Mouse (Mus musculus): ENCODE results near the gene Tanc1. TPM values are rescaled to one million over a fixed set of nuclear protein-coding genes. Genes with fewer than 3 reads are reported as not detected.
A peak's percentile ranks its signal among the peaks of the same experiment; 100 is the strongest.

The Tanc1 gene
- total RNA-seq, 2 experiments from 2014 or later, result 9.4 to 10.8 TPM

DNA sequence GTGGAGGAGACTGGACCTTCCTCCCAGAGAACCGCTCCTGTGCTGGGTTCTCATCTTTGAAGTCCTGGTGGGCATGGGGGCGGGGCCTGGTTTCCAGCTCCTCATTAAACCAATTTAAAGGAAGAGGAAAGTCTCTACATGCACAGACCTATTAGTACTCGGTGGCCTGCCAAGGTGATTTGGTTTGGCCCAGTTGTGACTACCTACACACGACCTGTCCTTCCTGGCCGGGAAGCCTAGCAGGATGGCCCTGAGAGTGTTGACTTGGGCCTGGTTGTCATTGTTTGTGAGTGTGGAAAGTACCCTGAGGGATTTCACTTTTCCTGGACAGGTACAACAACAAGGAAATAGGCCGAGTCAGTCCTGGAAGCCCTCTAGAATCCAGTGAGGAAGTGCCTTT lies 64.2 kb downstream of the Tanc1 start:
- intact Hi-C loops (cut with DNase I), result no loop called here

DNA sequence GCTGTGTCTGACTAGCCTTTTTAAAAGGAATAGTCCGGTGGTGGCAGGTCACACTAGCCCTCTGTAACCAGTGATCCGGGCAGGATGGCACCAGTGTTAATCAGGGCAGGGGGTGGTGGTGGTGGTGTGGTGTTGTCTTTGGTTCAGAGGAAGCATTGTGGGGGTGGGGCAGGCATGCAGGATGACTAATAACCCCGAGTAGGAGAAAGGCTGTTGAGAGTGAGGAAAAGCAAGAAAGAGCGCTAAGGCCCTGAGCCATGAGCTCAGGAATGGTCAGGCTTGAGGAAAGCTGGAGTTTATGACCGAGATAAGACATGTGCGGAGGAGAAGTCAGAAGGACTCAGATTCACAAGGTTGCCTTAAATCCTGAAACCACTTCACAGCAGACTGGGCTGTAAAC lies 64.6 kb downstream of the Tanc1 start:
- intact Hi-C loops (cut with DNase I), result no loop called here
- no peak for DNase-seq

More for the DNA sequence above, 64.2 kb downstream of the Tanc1 start:
- DNase-seq, result no peak

DNA sequence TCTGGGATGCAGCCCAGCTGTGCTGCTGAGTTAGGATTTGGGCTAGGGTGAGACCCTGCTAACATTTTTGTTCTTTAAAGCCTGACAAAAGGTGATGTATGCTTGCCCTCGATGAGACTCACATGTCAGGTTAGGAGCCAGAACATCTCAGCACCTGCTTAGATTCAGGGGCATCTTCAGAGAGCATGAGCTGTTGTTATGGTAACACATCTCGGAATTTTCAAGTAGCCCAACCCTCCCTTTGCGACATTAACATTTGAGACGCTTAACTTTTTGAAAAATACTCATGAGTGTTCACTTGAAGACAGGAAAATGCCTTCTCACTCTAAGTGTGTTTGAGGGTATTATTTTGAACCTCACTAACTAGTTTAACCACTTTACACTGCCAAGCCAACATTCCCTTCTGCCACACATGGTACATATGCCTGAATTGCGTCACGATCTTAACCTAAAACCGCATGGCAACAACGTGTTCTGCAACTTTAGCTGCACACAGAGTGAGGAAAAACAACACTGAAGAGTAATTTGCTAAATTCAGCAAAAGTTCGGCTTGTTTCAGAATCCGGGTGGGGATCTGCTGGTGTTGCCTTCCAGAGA lies 67.7 kb downstream of the Tanc1 start:
- intact Hi-C loops (cut with DNase I), result no loop called here

DNA sequence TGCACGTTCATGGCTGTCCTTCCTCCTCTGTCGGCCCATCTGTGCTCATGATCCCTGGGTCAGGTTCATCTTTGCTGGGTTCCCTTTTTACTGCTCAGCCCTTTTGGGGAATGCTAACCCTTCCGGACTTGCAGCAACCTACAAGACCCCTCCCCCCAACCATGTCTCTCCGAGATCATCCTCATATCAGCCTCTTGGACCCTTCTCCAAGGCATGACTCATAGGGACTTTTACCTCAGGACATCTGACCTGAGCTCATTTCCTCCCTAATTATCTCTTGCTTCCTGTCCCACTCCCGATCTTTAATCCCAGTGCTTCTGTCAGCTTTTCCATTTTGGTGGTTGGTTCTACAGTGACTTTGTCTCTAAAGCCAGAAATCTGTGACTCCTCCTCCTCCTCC lies 68.9 kb downstream of the Tanc1 start:
- intact Hi-C loops (cut with DNase I), result no loop called here

More for the DNA sequence above, 67.7 kb downstream of the Tanc1 start:
- no peak for DNase-seq

DNA sequence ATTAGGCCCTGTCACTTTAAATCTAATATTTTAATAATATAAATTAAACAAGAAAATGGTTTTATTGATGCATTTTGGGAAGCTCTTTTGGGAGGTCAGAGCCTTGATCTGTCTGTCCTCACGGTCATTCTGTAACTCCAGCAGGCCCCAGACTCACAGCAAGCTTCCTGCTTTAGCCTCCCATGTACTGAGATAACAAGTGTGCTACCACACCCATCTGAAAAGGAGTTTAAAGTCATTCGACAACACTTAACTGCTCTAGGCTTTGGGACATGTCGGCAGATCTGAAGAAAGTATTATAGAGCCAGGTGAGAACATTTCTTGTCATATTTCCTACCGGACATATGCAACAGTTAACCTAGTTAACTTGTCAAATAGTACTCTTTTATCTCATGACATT lies 69.3 kb downstream of the Tanc1 start:
- intact Hi-C loops (cut with DNase I), result no loop called here
- no peak for DNase-seq

More for the DNA sequence above, 68.9 kb downstream of the Tanc1 start:
- no peak for DNase-seq

DNA sequence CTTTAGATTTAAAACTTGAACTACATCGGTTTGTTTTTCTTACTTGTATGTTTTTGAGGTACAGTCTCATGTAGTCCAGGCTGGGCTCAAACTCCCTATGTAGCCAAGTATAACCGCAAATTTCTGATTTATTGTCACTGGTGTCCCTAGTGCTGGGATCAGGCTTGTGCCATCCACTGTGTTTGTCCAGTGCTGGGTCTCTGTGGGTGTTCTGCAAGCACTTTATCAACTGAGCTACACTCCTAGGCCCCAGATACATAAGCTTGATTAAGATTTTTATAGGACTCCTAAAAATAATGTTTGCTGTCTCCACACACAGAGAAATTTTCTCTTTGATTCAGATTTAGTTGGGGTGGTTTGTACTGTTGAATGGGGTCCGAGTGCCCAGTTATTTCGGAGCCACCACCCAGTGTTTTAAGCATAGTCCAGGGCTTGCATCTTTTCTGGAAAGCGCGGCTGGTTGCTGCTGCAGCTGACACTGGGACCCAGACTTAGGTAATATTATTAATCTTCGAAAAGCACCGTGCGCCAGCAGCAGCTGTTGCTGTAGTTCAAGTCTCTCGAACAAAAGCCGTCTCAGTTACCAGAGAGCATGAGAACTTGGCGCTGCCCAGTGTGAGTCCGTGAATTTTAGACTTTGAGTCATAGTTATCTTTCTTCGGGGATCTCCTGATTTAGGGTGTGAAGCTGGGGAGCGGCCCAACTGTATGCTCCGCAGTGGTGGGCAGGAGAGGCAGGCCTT lies 73.2 kb downstream of the Tanc1 start:
- intact Hi-C loops (cut with DNase I), result no loop called here
- no peak for DNase-seq

DNA sequence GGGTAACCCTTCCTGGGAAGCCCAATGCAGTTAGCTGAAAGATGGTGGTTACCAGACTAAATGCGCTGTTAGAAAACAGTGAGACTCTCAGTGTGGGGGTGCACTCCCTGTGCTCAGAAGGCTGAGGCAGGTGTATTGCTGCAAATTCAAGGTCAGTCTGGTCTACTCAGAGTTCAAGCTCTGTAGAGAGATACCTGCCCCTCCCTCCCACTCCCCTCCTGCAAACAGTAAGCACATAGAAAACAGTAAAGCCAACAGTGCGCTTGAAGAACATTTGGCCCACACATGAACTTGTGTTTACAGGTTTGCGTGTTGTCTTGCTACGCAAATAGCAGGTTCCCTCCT lies 73.7 kb downstream of the Tanc1 start:
- intact Hi-C loops (cut with DNase I), result no loop called here
- DNase-seq, result no peak

DNA sequence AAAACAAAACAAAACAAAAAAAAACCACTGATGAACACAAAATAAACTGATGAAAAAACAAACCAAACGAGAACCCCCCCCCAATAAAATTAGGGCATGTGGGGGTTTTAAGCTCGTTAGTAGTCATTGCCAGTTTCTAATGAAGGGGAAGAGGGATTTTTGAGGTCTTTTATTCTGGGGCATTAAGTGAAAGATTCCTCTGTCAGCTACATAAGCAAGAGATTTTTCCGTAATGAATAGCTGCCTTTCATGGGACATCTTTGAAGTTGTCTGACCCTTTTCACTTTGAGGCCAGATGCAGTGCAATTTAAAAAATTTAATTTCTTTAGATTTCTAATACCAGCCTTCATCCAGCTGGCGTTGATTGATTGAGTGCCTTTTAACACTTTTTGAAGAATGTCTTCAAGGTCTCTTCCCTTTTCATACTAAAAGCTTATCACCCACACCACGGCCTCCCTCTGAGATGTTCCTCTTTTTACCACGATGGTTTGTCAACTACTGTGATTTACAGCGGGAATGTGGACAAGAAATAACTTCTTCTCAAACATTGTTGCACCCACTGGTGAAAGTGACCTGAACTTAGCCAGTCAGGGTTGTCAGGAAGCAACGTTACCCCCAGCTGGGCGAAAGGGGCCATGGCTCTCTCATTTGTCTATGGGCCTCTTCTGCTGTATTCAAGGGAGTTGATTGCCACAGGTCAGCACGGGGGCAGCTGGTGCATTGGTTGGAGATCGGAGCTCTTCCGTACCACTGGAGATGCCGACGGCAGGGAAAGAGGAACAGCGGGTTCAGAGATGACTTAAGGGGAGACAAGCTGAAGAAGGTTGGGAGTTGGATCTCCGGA lies 76.6 kb downstream of the Tanc1 start:
- no peak for DNase-seq
- intact Hi-C loops (cut with DNase I), result no loop called here

DNA sequence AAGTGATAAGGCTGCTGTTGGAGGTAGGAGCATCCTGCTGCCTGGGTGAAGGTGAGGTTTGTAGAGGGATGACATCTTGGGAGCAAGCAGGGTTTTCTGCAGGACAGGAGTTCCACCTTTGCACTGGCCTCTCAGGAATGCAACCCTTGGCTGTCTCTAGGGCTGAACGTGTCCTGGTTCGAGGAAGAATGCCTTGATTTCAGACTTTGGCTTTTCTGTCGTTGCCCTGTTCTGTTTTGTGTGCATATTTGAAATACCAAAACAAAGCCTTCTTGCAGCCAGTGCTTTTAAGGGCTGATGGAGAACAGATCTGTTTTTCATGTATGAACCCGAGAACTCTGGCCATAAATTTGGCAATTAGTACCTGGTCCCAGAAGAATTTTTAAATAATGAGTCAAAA lies 79.3 kb downstream of the Tanc1 start:
- no peak for DNase-seq
- intact Hi-C loops (cut with DNase I), result no loop called here

DNA sequence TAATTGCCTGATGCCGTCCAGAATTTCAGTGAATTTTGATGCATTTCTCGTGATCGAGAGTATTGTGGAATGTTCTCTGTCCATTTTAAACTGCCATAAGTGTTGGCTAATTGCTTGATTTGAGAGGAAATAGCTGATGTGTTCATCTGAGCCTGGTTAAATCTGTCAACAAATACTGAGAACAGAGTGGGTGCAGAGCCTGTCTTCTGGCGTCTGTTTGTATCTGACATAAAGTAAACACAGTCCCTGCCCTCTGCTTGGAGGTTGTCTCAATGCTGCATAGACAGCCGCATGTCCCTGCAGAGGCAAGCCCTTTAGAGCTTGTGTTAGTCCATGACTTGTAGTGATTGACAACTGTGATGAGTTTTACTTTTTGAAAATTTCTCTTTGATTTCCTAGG lies 81.6 kb downstream of the Tanc1 start:
- intact Hi-C loops (cut with DNase I), result no loop called here
- DNase-seq, result no peak

DNA sequence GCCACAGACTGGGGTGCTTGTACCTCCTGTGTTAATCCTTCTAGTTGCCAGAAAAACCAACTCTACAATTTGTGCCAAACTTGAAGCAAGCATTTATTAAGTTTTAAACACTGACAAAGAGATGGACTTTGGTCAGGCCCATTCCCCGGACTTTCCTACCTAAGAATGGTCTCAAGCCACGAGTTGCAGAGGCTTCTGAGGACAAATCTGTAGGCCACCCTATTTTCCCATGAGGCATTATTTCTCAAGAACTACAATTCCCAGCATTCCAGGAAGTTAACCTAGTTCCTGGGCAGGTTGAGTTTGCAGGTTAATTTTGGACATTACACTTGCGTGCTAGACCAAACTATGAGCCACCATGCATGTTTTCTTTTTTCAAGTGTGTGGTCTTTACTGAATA lies 85.3 kb downstream of the Tanc1 start:
- no peak for DNase-seq
- intact Hi-C loops (cut with DNase I), result no loop called here

DNA sequence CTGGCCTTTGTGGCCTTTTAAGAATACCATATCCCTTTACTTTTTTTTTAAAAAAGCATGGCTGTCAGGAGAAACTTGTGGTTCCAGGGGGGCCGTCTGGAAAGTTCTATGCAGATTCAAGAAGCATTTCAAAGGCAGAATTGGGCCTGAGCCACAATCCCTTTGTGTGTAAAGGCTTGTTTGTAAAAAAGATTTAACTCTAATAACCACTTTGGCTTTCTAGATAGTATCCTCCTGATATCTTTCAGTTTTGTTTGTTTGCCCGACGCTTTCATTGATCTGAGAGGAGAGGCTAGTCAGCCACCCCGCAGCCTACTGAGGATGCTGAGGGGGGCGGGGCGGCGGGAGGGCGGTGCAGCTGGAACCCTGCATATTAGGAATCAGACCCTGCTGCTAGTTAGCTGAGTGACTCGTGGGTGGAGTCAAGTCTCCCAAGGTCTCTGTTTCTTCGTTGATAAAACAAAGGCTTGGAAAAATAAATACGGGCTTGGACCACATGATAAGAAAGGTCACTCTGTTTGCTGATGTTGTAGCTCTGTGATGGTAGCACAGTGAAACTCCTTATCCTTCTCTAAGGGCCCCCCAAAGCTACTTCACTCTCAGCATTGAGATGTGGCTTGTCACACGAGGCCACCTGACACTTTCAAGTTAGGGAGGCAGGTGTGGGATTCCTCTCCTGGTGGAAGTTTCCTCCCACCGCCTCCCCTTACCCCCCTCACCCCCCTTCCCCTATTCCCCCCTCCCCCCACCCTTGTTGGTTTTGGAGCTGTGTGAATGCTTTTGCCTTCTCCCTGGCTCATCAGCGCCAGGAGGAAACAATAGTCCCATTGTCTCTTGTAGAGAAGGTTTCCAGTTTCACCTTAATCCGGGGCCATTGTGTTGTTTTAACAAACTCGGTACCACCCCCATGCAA lies 86.1 kb downstream of the Tanc1 start:
- intact Hi-C loops (cut with DNase I), result no loop called here
- DNase-seq, result peak; percentile 32

DNA sequence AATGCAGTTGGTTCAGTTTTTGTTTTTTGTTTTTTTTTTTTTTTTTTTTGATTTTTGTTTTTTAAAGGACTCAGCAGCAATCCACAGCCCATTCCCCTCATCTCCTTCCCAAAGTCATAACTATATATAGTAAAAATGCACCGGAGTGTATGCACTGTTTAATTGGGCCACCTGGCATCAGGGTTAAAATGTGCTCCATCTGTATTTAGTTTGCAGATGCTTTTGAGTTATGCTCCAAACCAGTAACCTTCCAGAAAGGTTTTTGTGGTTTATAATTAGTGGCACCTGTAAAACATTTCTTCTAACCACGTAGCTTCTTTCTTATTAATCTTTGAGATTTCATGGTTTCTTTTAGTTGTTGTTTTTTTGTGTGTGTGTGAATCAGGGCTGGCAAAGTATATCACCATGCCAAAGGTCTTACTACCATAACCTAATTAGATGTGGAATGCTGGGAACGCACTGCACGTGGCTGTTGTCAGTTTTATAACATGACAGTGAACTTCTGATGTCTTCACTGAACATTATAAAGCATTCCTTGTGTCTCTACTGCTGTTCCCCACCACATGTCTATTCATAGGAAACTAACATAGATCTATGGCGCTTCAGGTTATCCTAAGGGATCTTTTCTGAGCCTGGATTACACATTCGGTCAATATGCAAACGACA lies 86.9 kb downstream of the Tanc1 start:
- intact Hi-C loops (cut with DNase I), result no loop called here
- no peak for DNase-seq

DNA sequence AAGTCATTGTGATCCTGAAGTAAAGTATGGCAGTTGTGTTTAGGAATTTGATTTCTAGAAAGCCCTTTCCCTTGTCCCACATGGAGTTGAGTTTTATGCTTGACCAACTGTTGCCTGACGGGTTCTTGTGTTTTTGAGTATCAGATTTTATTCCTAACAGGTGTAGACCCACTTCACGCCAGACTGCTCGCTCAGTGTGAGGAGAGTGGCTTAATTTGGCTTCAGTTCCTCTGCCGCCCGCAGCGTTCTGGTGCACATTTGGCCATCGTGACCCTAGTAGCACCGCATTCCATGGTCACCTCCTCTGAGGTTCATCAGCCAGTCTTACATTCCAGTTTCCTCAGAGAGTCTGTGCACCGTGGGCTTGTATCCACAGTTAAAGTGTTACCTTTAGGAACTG lies 88.1 kb downstream of the Tanc1 start:
- DNase-seq, result no peak

DNA sequence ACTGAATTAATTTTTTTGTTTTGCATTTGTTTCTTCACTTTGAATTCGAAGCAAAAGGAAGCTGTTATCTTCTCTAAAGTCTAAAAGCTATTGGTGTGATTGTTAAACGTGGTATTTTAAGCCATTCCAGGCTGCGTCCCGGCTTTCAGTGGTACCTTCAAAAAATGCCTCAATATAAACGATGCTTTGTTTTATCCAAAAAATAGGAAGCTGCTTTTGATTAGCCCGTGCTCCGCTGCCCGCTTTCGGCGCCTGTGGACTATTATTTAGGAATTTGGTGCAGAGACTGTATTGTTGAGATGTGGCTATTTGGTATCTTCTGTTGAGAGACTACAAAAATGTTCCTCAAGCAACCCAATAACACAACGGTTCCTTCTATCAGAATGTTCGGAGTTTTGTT lies 93.4 kb downstream of the Tanc1 start:
- intact Hi-C loops (cut with DNase I), result no loop called here
- no peak for DNase-seq

More for the DNA sequence above, 88.1 kb downstream of the Tanc1 start:
- intact Hi-C loops (cut with DNase I), result no loop called here

DNA sequence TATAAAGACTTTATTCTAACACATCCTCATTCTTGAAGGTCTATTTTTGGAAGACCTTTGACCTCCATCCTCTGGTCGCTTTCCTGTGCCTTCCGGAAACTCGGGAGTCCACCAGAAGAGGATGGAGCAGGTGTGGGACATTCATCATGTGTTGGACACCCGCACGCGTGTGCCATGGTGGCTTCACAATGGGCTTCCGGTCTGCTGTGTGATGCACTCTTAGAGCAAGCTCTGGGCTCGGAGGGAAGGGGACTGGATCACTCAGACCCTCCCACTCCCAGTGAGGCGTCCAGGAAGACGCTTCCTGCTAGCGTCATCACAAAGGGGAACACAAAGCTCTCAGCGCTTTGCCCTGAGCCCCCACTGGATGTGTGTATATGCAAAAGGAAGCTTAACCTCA lies 95.0 kb downstream of the Tanc1 start:
- DNase-seq, result no peak
- intact Hi-C loops (cut with DNase I), result no loop called here

DNA sequence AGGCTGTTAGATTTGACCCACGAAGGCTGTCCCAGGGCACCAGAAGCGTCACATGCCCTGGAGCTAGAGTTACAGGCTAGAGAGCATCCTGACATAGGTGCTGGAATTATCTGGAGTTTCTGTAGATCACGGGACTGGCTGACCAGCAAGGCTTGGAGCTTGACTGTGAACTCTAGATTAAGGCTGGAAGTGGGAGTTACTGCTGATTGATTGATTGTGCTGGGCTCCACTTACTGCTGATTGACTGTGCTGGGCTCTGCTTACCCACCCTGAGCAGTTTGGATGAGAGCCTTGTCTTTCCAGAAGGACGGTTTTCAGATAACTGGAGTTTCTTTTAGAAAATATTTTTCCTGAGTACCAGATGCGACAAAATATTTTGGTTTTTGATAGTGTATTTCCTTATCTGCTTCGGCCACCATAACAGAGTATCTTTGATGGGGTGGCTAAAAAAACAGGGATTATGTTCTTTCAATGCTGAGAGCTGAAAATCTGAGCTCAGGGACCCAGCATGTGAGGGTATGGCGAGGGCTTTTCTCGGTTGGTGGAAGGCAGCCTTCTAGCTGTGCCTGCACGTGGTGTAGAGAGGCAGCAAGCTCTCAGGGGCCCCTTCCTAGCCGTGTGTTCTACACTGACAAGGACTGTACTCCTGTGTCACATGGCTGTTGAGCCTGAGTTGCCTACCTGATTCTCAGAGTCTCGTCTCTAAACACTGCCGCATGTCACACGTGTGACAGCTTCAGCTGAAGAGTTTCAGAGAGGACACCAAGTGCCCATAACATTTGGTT lies 96.3 kb downstream of the Tanc1 start:
- intact Hi-C loops (cut with DNase I), result no loop called here
- DNase-seq, result no peak

DNA sequence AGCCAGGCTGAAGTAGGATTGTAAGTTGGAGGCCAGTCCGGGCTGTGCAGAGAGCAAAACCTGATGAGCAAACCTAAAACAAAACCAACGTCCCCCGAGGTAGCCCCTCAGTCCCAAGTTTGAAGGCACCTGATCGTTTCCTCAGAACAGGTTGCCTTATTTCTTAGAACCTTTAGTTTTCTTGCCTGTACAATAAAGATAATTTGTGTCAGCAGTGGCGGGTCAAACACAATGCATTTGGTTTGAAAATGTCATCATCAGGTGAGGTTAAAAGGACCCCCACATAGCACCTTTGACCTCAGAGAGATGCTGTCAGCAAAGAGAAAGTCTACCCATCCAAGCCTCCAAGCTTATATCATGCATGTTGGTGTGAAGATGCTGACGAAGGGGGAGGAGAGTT lies 98.9 kb downstream of the Tanc1 start:
- intact Hi-C loops (cut with DNase I), result no loop called here
- DNase-seq, result no peak

DNA sequence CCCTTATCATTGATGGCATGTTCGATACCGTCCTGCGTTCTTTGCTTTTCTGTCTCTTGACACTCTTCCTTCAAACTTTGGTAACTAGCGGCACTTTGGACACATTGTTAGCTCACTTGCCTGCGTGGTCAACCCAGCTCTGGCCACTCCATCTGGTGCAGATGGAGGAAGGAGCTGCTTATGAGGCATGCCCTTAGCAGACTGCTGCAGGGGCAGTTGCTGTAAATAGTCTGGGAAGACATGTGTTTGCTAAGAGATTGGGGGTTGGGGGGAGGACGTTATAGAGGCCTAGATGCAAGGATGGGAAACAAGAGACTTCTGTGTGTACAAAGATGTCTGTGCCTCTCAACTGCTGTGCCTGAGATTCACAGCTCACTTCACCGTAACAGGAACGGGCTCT lies 100.2 kb downstream of the Tanc1 start:
- intact Hi-C loops (cut with DNase I), result no loop called here
- no peak for DNase-seq

DNA sequence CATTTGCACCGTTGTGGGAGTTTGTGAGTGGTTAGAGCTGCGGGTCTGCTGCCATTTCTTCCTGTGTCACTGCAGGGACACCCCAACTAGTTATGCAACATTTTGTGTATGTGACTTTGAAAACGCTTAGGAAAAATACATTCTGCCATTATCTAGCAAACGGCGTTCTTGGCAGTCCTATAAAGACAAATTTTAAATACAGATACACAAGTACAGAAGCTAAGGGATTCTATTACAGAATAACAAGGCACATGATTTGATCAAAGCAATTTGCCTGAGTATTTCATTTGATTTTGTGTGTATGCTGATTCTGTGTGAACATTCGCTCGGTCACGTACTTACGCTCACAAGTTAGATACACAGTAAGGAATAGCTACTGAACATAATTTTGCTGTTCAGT lies 100.6 kb downstream of the Tanc1 start:
- DNase-seq, result no peak
- intact Hi-C loops (cut with DNase I), result no loop called here

Data from left cerebral cortex, postnatal 4 days (tissue).